Comparison of ENCODE assay signal across 17 mouse cellular contexts in genomic region chr19:22637786-22638185, GRCm38 (mm10).
"Had no signal": no experiment of that assay in that cellular context is flagged by ENCODE, and none has a peak within 500 bp of the region (broad histone marks: within the 10 kb centered on the region; RNA-seq: fewer than 3 reads in every experiment).

No protein-coding gene starts in this region.

- H3K27me3 ChIP-seq: lung, embryonic 15.5 days; megakaryocyte, embryonic 14.5 days; midbrain, embryonic 13.5 days; midbrain, embryonic 15.5 days; neural tube, embryonic 12.5 days; stomach, embryonic 15.5 days had no signal

- H3K9me3 ChIP-seq: lung, embryonic 15.5 days; megakaryocyte, embryonic 14.5 days; midbrain, embryonic 13.5 days; midbrain, embryonic 15.5 days; neural tube, embryonic 12.5 days; stomach, embryonic 15.5 days had no signal

- H3K36me3 ChIP-seq: lung, embryonic 15.5 days; midbrain, embryonic 13.5 days; midbrain, embryonic 15.5 days; neural tube, embryonic 12.5 days; stomach, embryonic 15.5 days had no signal

- H3K27ac ChIP-seq: lung, embryonic 15.5 days; macrophage; midbrain, embryonic 13.5 days; midbrain, embryonic 15.5 days; neural tube, embryonic 12.5 days; stomach, embryonic 15.5 days; stomach, postnatal 0 days had no signal

- H3K4me1 ChIP-seq: lung, embryonic 15.5 days; megakaryocyte, embryonic 14.5 days; midbrain, embryonic 13.5 days; midbrain, embryonic 15.5 days; neural tube, embryonic 12.5 days; stomach, embryonic 15.5 days had no signal

- H3K9ac ChIP-seq: lung, embryonic 15.5 days; midbrain, embryonic 13.5 days; midbrain, embryonic 15.5 days; neural tube, embryonic 12.5 days; stomach, embryonic 15.5 days had no signal

- DNase-seq: lung, adult 2 months; lung, postnatal 14 days; lung, postnatal 36 days; right cerebral cortex, postnatal 14 days; thymus, adult 2 months; thymus, postnatal 25 days; thymus, postnatal 4 days had no signal

- H3K4me3 ChIP-seq: lung, embryonic 15.5 days; megakaryocyte, embryonic 14.5 days; midbrain, embryonic 13.5 days; midbrain, embryonic 15.5 days; neural tube, embryonic 12.5 days; stomach, embryonic 15.5 days had no signal

- H3K4me2 ChIP-seq: lung, embryonic 15.5 days; midbrain, embryonic 11.5 days; midbrain, embryonic 13.5 days; midbrain, embryonic 15.5 days; neural tube, embryonic 12.5 days; stomach, embryonic 15.5 days had no signal

- ATAC-seq: lung, postnatal 0 days; midbrain, embryonic 13.5 days; midbrain, embryonic 15.5 days had no signal
